Mouse (Mus musculus): ENCODE results near the gene Hist1h2bh. TPM values are rescaled to one million over a fixed set of nuclear protein-coding genes. Genes with fewer than 3 reads are reported as not detected.
"Not testable (repeated sequence)": the region's sequence is repeated elsewhere in the genome, so short reads cannot be mapped to it uniquely, and the experiment has no call there.

The Hist1h2bh gene
- polyA plus RNA-seq, 1 experiment, result 5.1 TPM

GRCm38 (mm10) chr13:23552962-23553361 is 9.8 kb upstream of the Hist1h2bh start, which contains the start of gene Hist1h1d:
Gene Hist1h1d (plus strand): TSS chr13:23553262.
- H3K36me3 ChIP-seq (ENCODE audit: control insufficient read depth, insufficient read depth, low read length), result no peaks in the 10 kb centered on the region
- no peak for TF ChIP-seq CTCF (IDR thresholded peaks at IDR 0.05; ENCODE audit: extremely low read depth, insufficient read length, insufficient replicate concordance, low read depth, low read length)
- H3K4me1 ChIP-seq (ENCODE audit: control insufficient read depth, insufficient read depth, insufficient read length, low read length), result peaks cover 2% of the 10 kb centered on the region; the same call in 1 of the 2 replicates
- no peak within 1 kb of the TSS for H3K4me3 ChIP-seq (ENCODE audit: low read depth, low read length)
- H3K27me3 ChIP-seq (ENCODE audit: control insufficient read depth, insufficient read depth, low read length), result no peaks in the 10 kb centered on the region
- no peak within 1 kb of the TSS for H3K27ac ChIP-seq (ENCODE audit: insufficient read depth, low read depth, low read length)

GRCm38 (mm10) chr13:23551931-23552914 is 9.0 kb upstream of the Hist1h2bh start:
- H3K4me3 ChIP-seq (ENCODE audit: low read depth, low read length), result no peak overlapping the region
- TF ChIP-seq POLR2A (IDR thresholded peaks at IDR 0.05; ENCODE audit: low read depth, low read length) (no peak), CTCF (IDR thresholded peaks at IDR 0.05; ENCODE audit: extremely low read depth, insufficient read length, insufficient replicate concordance, low read depth, low read length) (no peak)
- 38% methylated on average over 8 of the region's 8 CpGs for WGBS

GRCm38 (mm10) chr13:23551146-23551834 is 8.1 kb upstream of the Hist1h2bh start, which contains the start of gene Hist1h4f:
Gene Hist1h4f (minus strand): TSS chr13:23551648.
- not testable (repeated sequence) for H3K36me3 ChIP-seq (ENCODE audit: control insufficient read depth, insufficient read depth, low read length); H3K27me3 ChIP-seq (ENCODE audit: control insufficient read depth, insufficient read depth, low read length); H3K4me1 ChIP-seq (ENCODE audit: control insufficient read depth, insufficient read depth, insufficient read length, low read length)
- Histone ChIP-seq H3K4me3 (ENCODE audit: low read depth, low read length) (peak within 1 kb of the TSS; percentile 66), H3K27ac (ENCODE audit: insufficient read depth, low read depth, low read length) (peak within 1 kb of the TSS; percentile 53)
- under 1% methylated on average over 47 of the region's 47 CpGs for WGBS
- TF ChIP-seq POLR2A (IDR thresholded peaks at IDR 0.05; ENCODE audit: low read depth, low read length), result peak; percentile 85

More at GRCm38 (mm10) chr13:23551931-23552914, 9.0 kb upstream of the Hist1h2bh start:
- Histone ChIP-seq H3K36me3 (ENCODE audit: control insufficient read depth, insufficient read depth, low read length) (no peaks in the 10 kb centered on the region), H3K4me1 (ENCODE audit: control insufficient read depth, insufficient read depth, insufficient read length, low read length) (peaks cover 2% of the 10 kb centered on the region; the same call in 1 of the 2 replicates), H3K27ac (ENCODE audit: insufficient read depth, low read depth, low read length) (peak overlapping the region; percentile 53; the same call in 1 of the 2 replicates), H3K27me3 (ENCODE audit: control insufficient read depth, insufficient read depth, low read length) (no peaks in the 10 kb centered on the region)

- Histone ChIP-seq H3K27me3 (ENCODE audit: control insufficient read depth, insufficient read depth, low read length) (no peaks in the 10 kb centered on the region), H3K4me1 (ENCODE audit: control insufficient read depth, insufficient read depth, insufficient read length, low read length) (peaks cover 2% of the 10 kb centered on the region; the same call in 1 of the 2 replicates), H3K4me3 (ENCODE audit: low read depth, low read length) (no peak overlapping the region), H3K36me3 (ENCODE audit: control insufficient read depth, insufficient read depth, low read length) (no peaks in the 10 kb centered on the region), H3K27ac (ENCODE audit: insufficient read depth, low read depth, low read length) (peak overlapping the region; percentile 53)
- 3% methylated on average over 3 of the region's 3 CpGs for WGBS
- TF ChIP-seq POLR2A (IDR thresholded peaks at IDR 0.05; ENCODE audit: low read depth, low read length) (no peak), CTCF (IDR thresholded peaks at IDR 0.05; ENCODE audit: extremely low read depth, insufficient read length, insufficient replicate concordance, low read depth, low read length) (no peak)
Observed at GRCm38 (mm10) chr13:23550761-23551145, 7.6 kb upstream of the Hist1h2bh start.

GRCm38 (mm10) chr13:23546694-23547093 is 3.5 kb upstream of the Hist1h2bh start:
- no peak overlapping the region for H3K27ac ChIP-seq (ENCODE audit: insufficient read depth, low read depth, low read length)
- no peaks in the 10 kb centered on the region for H3K27me3 ChIP-seq (ENCODE audit: control insufficient read depth, insufficient read depth, low read length)
- TF ChIP-seq CTCF (IDR thresholded peaks at IDR 0.05; ENCODE audit: extremely low read depth, insufficient read length, insufficient replicate concordance, low read depth, low read length) (no peak), POLR2A (IDR thresholded peaks at IDR 0.05; ENCODE audit: low read depth, low read length) (no peak)
- 82% methylated on average over 5 of the region's 5 CpGs for WGBS
- H3K4me3 ChIP-seq (ENCODE audit: low read depth, low read length), result no peak overlapping the region
- H3K4me1 ChIP-seq (ENCODE audit: control insufficient read depth, insufficient read depth, insufficient read length, low read length), result peaks cover 2% of the 10 kb centered on the region; the same call in 1 of the 2 replicates
- no peaks in the 10 kb centered on the region for H3K36me3 ChIP-seq (ENCODE audit: control insufficient read depth, insufficient read depth, low read length)

GRCm38 (mm10) chr13:23544787-23545120 is 1.6 kb upstream of the Hist1h2bh start:
- WGBS, result 0% methylated on average over 13 of the region's 14 CpGs
- H3K4me3 ChIP-seq (ENCODE audit: low read depth, low read length), result peak overlapping the region; percentile 95
- H3K27ac ChIP-seq (ENCODE audit: insufficient read depth, low read depth, low read length), result peak overlapping the region; percentile 89
- not testable (repeated sequence) for H3K36me3 ChIP-seq (ENCODE audit: control insufficient read depth, insufficient read depth, low read length); H3K4me1 ChIP-seq (ENCODE audit: control insufficient read depth, insufficient read depth, insufficient read length, low read length); H3K27me3 ChIP-seq (ENCODE audit: control insufficient read depth, insufficient read depth, low read length)
